Comparison of ENCODE assay signal across 23 mouse cellular contexts in the genomic region with DNA sequence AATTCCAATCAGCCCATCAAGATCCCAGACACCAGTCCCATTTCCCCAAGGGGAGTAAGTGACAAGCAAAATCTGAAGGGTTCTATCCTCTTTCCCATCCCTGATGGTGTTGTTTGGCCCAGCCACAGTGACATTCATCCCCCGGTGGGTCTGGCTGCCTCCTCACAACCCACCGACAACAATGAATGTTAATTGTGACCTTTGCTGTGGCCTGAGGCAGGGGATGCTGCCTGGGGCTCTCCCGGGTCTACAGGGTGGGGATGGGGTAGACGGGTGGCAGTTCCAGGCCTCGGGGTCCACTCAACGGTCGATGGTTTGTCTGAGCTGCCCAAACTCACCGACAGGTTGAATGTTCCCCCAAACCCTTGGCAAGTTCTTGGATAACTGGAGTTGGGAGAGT. TPM values are rescaled to one million over a fixed set of nuclear protein-coding genes. Genes with fewer than 3 reads are reported as not detected.
DNase-seq lines count a peak whose midpoint lies in the region; ATAC-seq lines count a peak whose summit lies in the region.
"Had no signal": no experiment of that assay in that cellular context is flagged by ENCODE, and none has a peak within 500 bp of the region (broad histone marks: within the 10 kb centered on the region; RNA-seq: fewer than 3 reads in every experiment).

No protein-coding gene starts in this region.

- H3K4me2 ChIP-seq in hindbrain, embryonic 13.5 days: peak overlapping the region; percentile 10; the same call in 1 of the 2 replicates
- H3K4me2 ChIP-seq in hindbrain, embryonic 16.5 days (ENCODE audit: low read length): no peak overlapping the region
- H3K4me2 ChIP-seq in neural tube, embryonic 13.5 days: no peak overlapping the region
- H3K4me2 ChIP-seq in neural tube, embryonic 15.5 days: no peak overlapping the region
- H3K4me2 ChIP-seq: liver, embryonic 13.5 days; lung, embryonic 14.5 days had no signal

- no peak for DNase-seq in limb, embryonic 10.5 days (ENCODE audit: low spot score)
- DNase-seq in frontal cortex, postnatal 36 days (ENCODE audit: low spot score in 2 of 2): no peak
- DNase-seq in adrenal gland, postnatal 10 days: no peak
- DNase-seq: adrenal gland, postnatal 25 days; B cell, adult 2 months; cerebellum, adult 11 months; cerebellum, postnatal 14 days; gastrocnemius, postnatal 14 days; heart, adult 18-20 months; heart, postnatal 4 days; kidney, adult 9 months; liver, embryonic 13.5 days; lung, embryonic 14.5 days; lung, postnatal 36 days; right cerebral cortex, adult 18-20 months; thymus, postnatal 25 days had no signal

- 67% methylated on average over 8 of the region's 8 CpGs for WGBS in hindbrain, embryonic 13.5 days
- 68% methylated on average over 8 of the region's 8 CpGs for WGBS in hindbrain, embryonic 16.5 days
- 72% methylated on average over 8 of the region's 8 CpGs for WGBS in neural tube, embryonic 13.5 days
- 68% methylated on average over 8 of the region's 8 CpGs for WGBS in neural tube, embryonic 15.5 days
- 84% methylated on average over 8 of the region's 8 CpGs for WGBS in limb, embryonic 10.5 days

- no peak overlapping the region for H3K4me3 ChIP-seq in hindbrain, embryonic 13.5 days
- H3K4me3 ChIP-seq in hindbrain, embryonic 16.5 days (ENCODE audit: low read length): no peak overlapping the region
- H3K4me3 ChIP-seq in neural tube, embryonic 13.5 days: no peak overlapping the region
- no peak overlapping the region for H3K4me3 ChIP-seq in neural tube, embryonic 15.5 days (replicated peaks)
- no peak overlapping the region for H3K4me3 ChIP-seq in limb, embryonic 10.5 days
- H3K4me3 ChIP-seq: liver, embryonic 13.5 days had no signal

- peaks cover 60% of the 10 kb centered on the region for H3K4me1 ChIP-seq in hindbrain, embryonic 13.5 days (replicated peaks)
- H3K4me1 ChIP-seq in hindbrain, embryonic 16.5 days (ENCODE audit: control insufficient read depth, insufficient read depth, low read depth, low read length): peaks cover 41% of the 10 kb centered on the region
- peaks cover 57% of the 10 kb centered on the region for H3K4me1 ChIP-seq in neural tube, embryonic 13.5 days (replicated peaks)
- H3K4me1 ChIP-seq in neural tube, embryonic 15.5 days: peaks cover 64% of the 10 kb centered on the region
- peaks cover 59% of the 10 kb centered on the region for H3K4me1 ChIP-seq in limb, embryonic 10.5 days

- no peak for ATAC-seq in hindbrain, embryonic 13.5 days (ENCODE audit: low FRiP score)
- ATAC-seq in hindbrain, embryonic 16.5 days: no peak
- ATAC-seq in neural tube, embryonic 13.5 days (ENCODE audit: low read depth): no peak
- no peak for ATAC-seq in neural tube, embryonic 15.5 days (ENCODE audit: low FRiP score)
- ATAC-seq: Patski had no signal

- H3K27ac ChIP-seq in hindbrain, embryonic 13.5 days: no peak overlapping the region
- no peak overlapping the region for H3K27ac ChIP-seq in hindbrain, embryonic 16.5 days (ENCODE audit: low read depth, low read length)
- no peak overlapping the region for H3K27ac ChIP-seq in neural tube, embryonic 13.5 days (replicated peaks)
- no peak overlapping the region for H3K27ac ChIP-seq in neural tube, embryonic 15.5 days (replicated peaks)
- 0 out of 2 replicates have a peak overlapping the region, but pooled peaks have one; percentile 2 for H3K27ac ChIP-seq in limb, embryonic 10.5 days
- H3K27ac ChIP-seq: liver, embryonic 13.5 days had no signal

- peaks cover 38% of the 10 kb centered on the region for H3K36me3 ChIP-seq in hindbrain, embryonic 13.5 days
- peaks cover 2% of the 10 kb centered on the region; the same call in 1 of the 2 replicates for H3K36me3 ChIP-seq in hindbrain, embryonic 16.5 days (ENCODE audit: control insufficient read depth, insufficient read depth, low read length)
- peaks cover 36% of the 10 kb centered on the region for H3K36me3 ChIP-seq in neural tube, embryonic 13.5 days
- H3K36me3 ChIP-seq in neural tube, embryonic 15.5 days: peaks cover 20% of the 10 kb centered on the region
- peaks cover 60% of the 10 kb centered on the region for H3K36me3 ChIP-seq in limb, embryonic 10.5 days
- H3K36me3 ChIP-seq: liver, embryonic 13.5 days had no signal

- no peaks in the 10 kb centered on the region for H3K27me3 ChIP-seq in hindbrain, embryonic 13.5 days
- no peaks in the 10 kb centered on the region for H3K27me3 ChIP-seq in hindbrain, embryonic 16.5 days (replicated peaks; ENCODE audit: control insufficient read depth, insufficient read depth, low read length)
- no peaks in the 10 kb centered on the region for H3K27me3 ChIP-seq in neural tube, embryonic 13.5 days
- no peaks in the 10 kb centered on the region for H3K27me3 ChIP-seq in neural tube, embryonic 15.5 days (replicated peaks)
- H3K27me3 ChIP-seq in limb, embryonic 10.5 days (ENCODE audit: low read depth, poor library complexity, severe bottlenecking): no peaks in the 10 kb centered on the region
- H3K27me3 ChIP-seq: Patski had no signal

- H3K9me3 ChIP-seq in hindbrain, embryonic 13.5 days: no peaks in the 10 kb centered on the region
- H3K9me3 ChIP-seq in hindbrain, embryonic 16.5 days (ENCODE audit: control insufficient read depth, low read length): no peaks in the 10 kb centered on the region
- H3K9me3 ChIP-seq in neural tube, embryonic 13.5 days: no peaks in the 10 kb centered on the region
- H3K9me3 ChIP-seq in neural tube, embryonic 15.5 days (replicated peaks): no peaks in the 10 kb centered on the region
- H3K9me3 ChIP-seq in limb, embryonic 10.5 days (replicated peaks): no peaks in the 10 kb centered on the region
- H3K9me3 ChIP-seq: liver, embryonic 13.5 days had no signal

- H3K9ac ChIP-seq in hindbrain, embryonic 13.5 days: peak overlapping the region; percentile 9; the same call in 1 of the 2 replicates
- H3K9ac ChIP-seq in hindbrain, embryonic 16.5 days (ENCODE audit: low read depth, low read length): no peak overlapping the region
- peak overlapping the region; percentile 27 for H3K9ac ChIP-seq in neural tube, embryonic 13.5 days
- H3K9ac ChIP-seq in neural tube, embryonic 15.5 days (replicated peaks): no peak overlapping the region
- H3K9ac ChIP-seq: liver, embryonic 13.5 days; lung, embryonic 14.5 days had no signal

RNA-seq across cellular contexts. Expression of a gene that starts 6.4 kb away (rescaled TPM):
- 10.3 and 10.9 TPM in 2 replicates for polyA plus RNA-seq in hindbrain, embryonic 13.5 days (2015; fragmentation: Nextera tagmentation; extraction: Ambion mirVana)
- 6.2 and 6.8 TPM in 2 replicates for polyA plus RNA-seq in hindbrain, embryonic 16.5 days (2015; fragmentation: Nextera tagmentation; extraction: Ambion mirVana)
- 6.1 and 10.1 TPM in 2 replicates for polyA plus RNA-seq in neural tube, embryonic 13.5 days (2015; fragmentation: Nextera tagmentation; extraction: Ambion mirVana)
- polyA plus RNA-seq in neural tube, embryonic 15.5 days (2015; fragmentation: Nextera tagmentation; extraction: Ambion mirVana): 7.4 and 11.9 TPM in 2 replicates
- 3.1 and 3.2 TPM in 2 replicates for polyA plus RNA-seq in limb, embryonic 10.5 days (2016; fragmentation: Nextera tagmentation; extraction: Ambion mirVana)
- total RNA-seq in adrenal gland, postnatal 10 days (2021): 1 to 10 TPM in 1 of 2 experiments, under 1 TPM in 1; 0.96 to 2.3 TPM

RNA-seq across cellular contexts. Expression of a gene that starts 30.8 kb away (rescaled TPM):
- 1.9 and 2.9 TPM in 2 replicates for polyA plus RNA-seq in hindbrain, embryonic 13.5 days (2015; fragmentation: Nextera tagmentation; extraction: Ambion mirVana)
- 2.7 and 2.9 TPM in 2 replicates for polyA plus RNA-seq in hindbrain, embryonic 16.5 days (2015; fragmentation: Nextera tagmentation; extraction: Ambion mirVana)
- polyA plus RNA-seq in neural tube, embryonic 13.5 days (2015; fragmentation: Nextera tagmentation; extraction: Ambion mirVana): 1.4 and 1.6 TPM in 2 replicates
- polyA plus RNA-seq in neural tube, embryonic 15.5 days (2015; fragmentation: Nextera tagmentation; extraction: Ambion mirVana): 2.0 and 2.6 TPM in 2 replicates
- 1.5 and 2.3 TPM in 2 replicates for polyA plus RNA-seq in limb, embryonic 10.5 days (2016; fragmentation: Nextera tagmentation; extraction: Ambion mirVana)
- under 1 TPM; 0.36 to 0.79 TPM for total RNA-seq in adrenal gland, postnatal 10 days (2021)

RNA-seq across cellular contexts. Expression of a gene that starts 30.9 kb away (rescaled TPM):
- polyA plus RNA-seq in hindbrain, embryonic 13.5 days (2015; fragmentation: Nextera tagmentation; extraction: Ambion mirVana): 24.4 and 26.5 TPM in 2 replicates
- 53.3 and 54.5 TPM in 2 replicates for polyA plus RNA-seq in hindbrain, embryonic 16.5 days (2015; fragmentation: Nextera tagmentation; extraction: Ambion mirVana)
- 24.3 and 25.6 TPM in 2 replicates for polyA plus RNA-seq in neural tube, embryonic 13.5 days (2015; fragmentation: Nextera tagmentation; extraction: Ambion mirVana)
- polyA plus RNA-seq in neural tube, embryonic 15.5 days (2015; fragmentation: Nextera tagmentation; extraction: Ambion mirVana): 41.3 and 43.7 TPM in 2 replicates
- polyA plus RNA-seq in limb, embryonic 10.5 days (2016; fragmentation: Nextera tagmentation; extraction: Ambion mirVana): 22.6 and 24.8 TPM in 2 replicates
- 10 to 100 TPM; 18.6 to 27.0 TPM for total RNA-seq in adrenal gland, postnatal 10 days (2021)

RNA-seq across cellular contexts. Expression of a gene that starts 52.8 kb away (rescaled TPM):
- 0.48 and 0.52 TPM in 2 replicates for polyA plus RNA-seq in hindbrain, embryonic 13.5 days (2015; fragmentation: Nextera tagmentation; extraction: Ambion mirVana)
- 0.51 and 0.55 TPM in 2 replicates for polyA plus RNA-seq in hindbrain, embryonic 16.5 days (2015; fragmentation: Nextera tagmentation; extraction: Ambion mirVana)
- 0.36 and 0.51 TPM in 2 replicates for polyA plus RNA-seq in neural tube, embryonic 13.5 days (2015; fragmentation: Nextera tagmentation; extraction: Ambion mirVana)
- polyA plus RNA-seq in neural tube, embryonic 15.5 days (2015; fragmentation: Nextera tagmentation; extraction: Ambion mirVana): 0.47 and 0.49 TPM in 2 replicates
- polyA plus RNA-seq in limb, embryonic 10.5 days (2016; fragmentation: Nextera tagmentation; extraction: Ambion mirVana): 0.29 TPM in 1 of 2 replicates, not detected in the other
- 1 to 10 TPM in 1 of 2 experiments, under 1 TPM in 1; 1.00 to 1.8 TPM for total RNA-seq in adrenal gland, postnatal 10 days (2021)
- total RNA-seq: heart, postnatal 4 days; layer of hippocampus, postnatal 10 days; left cerebral cortex, adult 8-10 months had no signal
- polyA plus RNA-seq: liver, embryonic 13.5 days had no signal

RNA-seq across cellular contexts. Expression of a gene that starts 58.3 kb away (rescaled TPM):
- polyA plus RNA-seq in hindbrain, embryonic 13.5 days (2015; fragmentation: Nextera tagmentation; extraction: Ambion mirVana): 38.5 and 39.1 TPM in 2 replicates
- polyA plus RNA-seq in hindbrain, embryonic 16.5 days (2015; fragmentation: Nextera tagmentation; extraction: Ambion mirVana): 16.2 and 22.2 TPM in 2 replicates
- polyA plus RNA-seq in neural tube, embryonic 13.5 days (2015; fragmentation: Nextera tagmentation; extraction: Ambion mirVana): 32.9 and 34.7 TPM in 2 replicates
- polyA plus RNA-seq in neural tube, embryonic 15.5 days (2015; fragmentation: Nextera tagmentation; extraction: Ambion mirVana): 14.8 and 16.0 TPM in 2 replicates
- 40.1 and 44.4 TPM in 2 replicates for polyA plus RNA-seq in limb, embryonic 10.5 days (2016; fragmentation: Nextera tagmentation; extraction: Ambion mirVana)
- 10 to 100 TPM; 22.7 to 26.3 TPM for total RNA-seq in adrenal gland, postnatal 10 days (2021)

Comparison
In these comparisons a context has a peak if more than half of its experiments do, and no peak if none do; other contexts are left out.
1. H3K9ac ChIP-seq: peak in hindbrain, embryonic 13.5 days (single experiment) and neural tube, embryonic 13.5 days (single experiment); none in hindbrain, embryonic 16.5 days (single experiment) and neural tube, embryonic 15.5 days (single experiment).